Mouse (Mus musculus) G1E-ER4 (cell line): ENCODE results near the gene Plekhh3. TPM values are rescaled to one million over a fixed set of nuclear protein-coding genes. Genes with fewer than 3 reads are reported as not detected.

Experiments used
- GATA1 ChIP-seq: IDR thresholded peaks from one replicate; pipeline ENCODE4 v1.8.0; 2012; ENCODE audit warnings: low read length, inconsistent platforms
- polyA plus RNA-seq: library from polyadenylated mRNA; stranded (reverse); fragments of >175 nt; gene quantifications from 2 replicates; pipeline ENCODE4 v1.2.3, GENCODE M21; 2012

Plekhh3 gene
- polyA plus RNA-seq, 1 experiment, result 2.8 TPM

GRCm38 (mm10) chr11:101178061-101179058, 7.2 kb upstream of the Plekhh3 start:
- no peak for TF ChIP-seq GATA1

GRCm38 (mm10) chr11:101176933-101177773, 6.0 kb upstream of the Plekhh3 start:
- TF ChIP-seq GATA1, result no peak

- TF ChIP-seq GATA1, result no peak
Measured at GRCm38 (mm10) chr11:101176117-101176691, 5.1 kb upstream of the Plekhh3 start.

DNA sequence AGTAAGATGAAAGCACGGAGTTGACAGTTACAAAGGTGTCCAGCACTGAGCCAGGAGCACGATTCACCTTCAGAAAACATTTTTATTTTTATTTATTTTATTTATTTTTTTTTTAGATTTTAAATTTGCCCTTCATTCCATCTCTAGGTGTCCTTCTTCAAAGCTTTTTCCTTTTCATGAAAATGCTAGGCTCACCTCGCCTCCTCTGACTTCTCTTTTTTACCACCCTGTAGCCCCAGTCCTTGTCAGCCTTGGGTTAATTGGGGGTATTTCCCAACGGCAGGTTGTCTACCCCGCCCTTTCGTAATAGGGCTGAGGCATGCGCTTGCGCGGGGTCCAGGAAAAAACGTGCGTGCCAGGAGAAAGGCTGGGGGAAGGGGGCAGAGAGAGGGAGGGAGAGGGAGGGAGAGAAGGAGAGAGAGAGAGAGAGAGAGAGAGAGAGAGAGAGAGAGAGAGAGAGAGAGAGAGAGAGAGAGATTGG, 4.5 kb upstream of the Plekhh3 start:
- no peak for TF ChIP-seq GATA1

- no peak for TF ChIP-seq GATA1
Measured at GRCm38 (mm10) chr11:101174851-101175628, 3.9 kb upstream of the Plekhh3 start, which contains the start of gene Ccr10. TSS of gene Ccr10 (minus strand) at chr11:101175443.

- no peak for TF ChIP-seq GATA1
Measured at GRCm38 (mm10) chr11:101174389-101174745, 3.2 kb upstream of the Plekhh3 start.

DNA sequence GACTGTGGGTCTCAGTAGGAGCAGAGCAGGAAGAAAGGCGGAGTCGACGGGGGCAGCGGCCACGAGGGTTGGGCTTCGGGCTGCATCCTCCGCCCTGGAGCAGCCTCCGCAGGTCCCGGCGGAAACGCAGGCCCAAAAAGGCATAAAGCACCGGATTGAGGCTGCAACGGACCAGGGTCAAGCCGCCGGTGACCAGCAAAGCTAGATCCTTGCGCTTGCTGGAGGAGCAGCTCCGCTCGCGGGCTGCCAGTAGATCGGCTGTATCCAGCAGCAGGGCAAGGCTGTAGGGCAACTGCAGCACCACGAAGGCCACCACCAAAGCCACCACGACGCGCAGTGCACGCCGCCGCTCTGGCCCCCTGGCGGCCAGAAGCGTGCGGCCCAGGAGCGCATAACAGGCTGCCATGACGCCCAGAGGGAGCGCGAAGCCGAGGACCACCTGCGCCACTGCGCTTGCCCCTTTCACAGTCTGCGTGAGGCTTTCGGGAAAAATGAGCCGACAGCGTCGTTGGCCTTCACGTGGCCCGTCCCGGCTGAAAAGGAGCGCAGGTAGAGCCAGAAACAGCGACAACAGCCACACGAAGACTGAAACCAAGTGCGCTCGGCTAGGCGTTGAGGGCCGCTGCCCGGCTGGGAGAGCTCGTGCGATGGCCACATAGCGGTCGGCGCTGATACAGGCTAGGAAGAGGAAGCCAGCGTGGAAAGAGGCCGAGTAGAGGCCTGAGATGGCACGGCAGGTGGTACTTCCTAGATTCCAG, 2.7 kb upstream of the Plekhh3 start:
- no peak for TF ChIP-seq GATA1

DNA sequence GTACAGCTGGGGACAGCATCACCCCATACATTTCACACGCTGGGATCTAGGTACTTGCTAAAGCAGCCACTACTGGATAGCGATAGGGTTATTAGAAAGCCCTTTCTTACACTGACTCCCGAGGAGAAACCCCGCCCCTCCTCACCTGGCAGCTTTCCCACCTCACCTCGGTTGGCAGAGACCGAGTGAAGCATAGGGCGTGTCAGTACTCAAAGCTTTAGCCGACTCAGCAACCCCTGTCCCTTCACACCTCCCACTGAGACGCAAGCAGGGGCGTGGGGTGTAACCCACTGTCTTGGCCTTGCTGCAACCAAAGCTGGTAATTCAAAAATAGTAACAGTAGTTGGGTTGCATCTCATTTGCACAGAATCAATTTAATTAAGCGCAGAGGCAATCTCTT, 2.0 kb upstream of the Plekhh3 start:
- no peak for TF ChIP-seq GATA1

DNA sequence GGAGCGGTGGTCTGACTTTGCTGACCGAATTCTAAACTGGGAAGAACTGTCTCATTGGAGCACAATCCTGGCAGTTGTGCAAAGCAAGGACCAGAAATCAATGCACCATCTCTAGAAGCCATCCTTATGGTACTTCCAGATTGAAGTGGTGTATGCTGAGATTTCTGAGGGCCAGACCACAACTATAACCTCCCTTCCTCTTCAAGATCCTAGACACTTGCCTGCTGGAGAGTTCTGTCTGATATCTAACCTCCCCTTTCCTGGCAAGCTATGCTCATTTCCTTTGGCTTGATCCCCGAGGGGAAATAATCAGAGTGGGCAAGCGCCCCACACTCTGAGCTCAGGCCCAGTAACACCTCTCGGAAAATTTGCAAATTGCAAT, 1.3 kb upstream of the Plekhh3 start:
- TF ChIP-seq GATA1, result no peak

GRCm38 (mm10) chr11:101171721-101172433, 726 bp upstream of the Plekhh3 start:
- TF ChIP-seq GATA1, result no peak

DNA sequence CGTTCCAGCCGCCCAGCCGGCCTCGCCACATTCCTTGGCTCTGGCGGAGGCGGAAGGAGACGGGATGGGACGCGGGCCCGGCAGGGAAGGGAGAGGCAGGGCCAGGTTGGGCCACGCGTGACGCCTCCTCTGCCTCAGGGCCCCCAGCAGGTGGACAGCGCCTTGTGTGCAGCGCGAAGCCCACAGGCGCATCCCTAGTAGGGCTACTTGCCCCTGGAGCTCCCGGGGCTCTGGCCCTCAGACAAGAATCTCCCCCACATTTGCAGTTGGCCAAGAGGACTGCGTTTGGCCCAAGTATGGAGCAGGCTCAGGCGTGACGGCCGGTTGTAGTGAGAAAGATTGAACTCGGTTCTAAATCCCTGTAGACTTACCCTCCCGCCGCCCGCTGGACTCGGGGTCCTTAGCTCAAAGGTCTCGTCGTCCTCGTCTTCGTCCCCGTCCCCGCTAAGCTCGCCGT, 769 bp downstream of the Plekhh3 start, which contains the start of gene Cntnap1:
Cntnap1 (plus strand) TSS at position 170 of the 457 bp plus-strand sequence.
- no peak for TF ChIP-seq GATA1

DNA sequence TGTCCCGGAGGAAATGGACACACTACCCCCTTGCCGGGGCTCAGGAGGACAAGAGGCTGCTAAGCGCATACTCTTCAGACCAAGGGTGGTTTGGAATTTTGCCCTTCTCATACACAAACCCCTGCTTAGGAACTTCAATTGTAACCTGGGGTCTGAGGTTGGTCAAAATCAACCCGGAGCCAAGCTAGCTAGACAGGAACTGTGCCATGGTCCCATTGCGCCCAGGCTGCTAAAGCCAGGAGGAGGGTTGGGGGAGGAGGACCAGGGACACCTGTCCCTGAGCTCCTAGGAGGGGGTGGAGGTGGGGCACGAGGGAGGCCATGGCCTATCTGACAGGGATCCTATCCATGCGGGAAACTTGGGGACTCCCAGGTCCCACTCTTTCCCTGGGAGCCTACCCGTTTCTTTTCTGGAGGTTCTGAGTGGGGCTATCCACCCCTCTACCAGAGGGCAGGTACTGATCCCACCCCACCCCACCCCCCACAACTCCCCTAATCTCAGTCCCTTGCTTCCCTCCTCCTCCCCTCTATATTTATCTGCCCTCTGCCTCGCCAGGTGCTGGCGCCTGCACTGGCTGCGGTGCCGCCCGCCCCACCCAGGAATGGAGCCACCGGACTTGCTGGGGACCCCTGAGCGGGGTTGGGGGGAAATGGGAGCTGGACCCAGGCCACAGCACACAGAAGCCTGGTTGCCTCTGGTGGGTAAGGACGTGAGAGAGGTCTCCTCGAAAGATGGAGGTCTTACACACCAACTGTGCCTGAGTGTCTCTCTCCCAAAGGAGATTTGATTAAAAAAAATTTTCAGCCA, 1.6 kb downstream of the Plekhh3 start:
- no peak for TF ChIP-seq GATA1
